Mouse (Mus musculus) gastrocnemius, postnatal 4 days (tissue): ENCODE results near the gene Hdc. TPM values are rescaled to one million over a fixed set of nuclear protein-coding genes. Genes with fewer than 3 reads are reported as not detected.
A peak's percentile ranks its signal among the peaks of the same experiment; 100 is the strongest.

Source experiments
- DNase-seq, 2 experiments: peaks; one replicate each; pipeline ENCODE4 v3.0.0; 2021 to 2022; ENCODE audit warnings: low spot score in 2 of 2, mixed read lengths in 2 of 2
- total RNA-seq, 2 experiments: library from RNA; stranded (reverse); gene quantifications; 2 replicates each; pipeline ENCODE4 v1.2.3; 2021

Gene Hdc
- total RNA-seq, 2 experiments from 2014 or later: 2.9 to 3.5 TPM

DNA sequence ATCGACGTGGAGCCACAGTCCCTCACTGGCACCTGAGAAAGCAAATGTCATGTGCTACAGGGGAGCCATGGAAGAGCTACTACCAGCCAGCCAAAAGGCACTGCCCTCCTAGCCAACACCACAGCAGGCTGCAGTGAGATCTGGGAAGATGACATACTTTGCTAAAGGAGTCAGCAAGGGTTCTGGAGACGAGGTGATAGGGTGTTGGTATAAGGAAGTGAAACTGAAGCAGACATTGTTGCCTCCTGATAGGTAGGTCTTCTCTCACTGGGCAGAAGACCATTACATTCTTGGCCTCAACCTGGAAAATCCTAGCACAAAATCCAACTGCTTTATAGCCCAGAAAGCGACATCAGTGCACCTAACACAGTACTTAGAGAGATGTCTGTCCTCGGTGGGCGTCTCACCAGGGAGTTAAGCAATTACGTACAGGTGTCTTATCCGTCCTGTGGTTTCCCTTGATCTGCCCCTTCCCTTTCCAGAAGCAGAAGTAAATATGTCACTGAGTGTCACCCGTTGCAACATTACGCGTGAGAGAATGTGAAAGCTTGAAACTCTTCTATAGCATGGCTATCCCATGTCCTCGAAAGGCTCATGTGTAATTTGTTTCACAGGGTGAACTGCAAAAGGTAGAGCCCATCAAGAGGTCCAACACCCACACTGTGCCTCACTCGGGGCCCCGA, 17.0 kb downstream of the Hdc start:
- no peak for DNase-seq

DNA sequence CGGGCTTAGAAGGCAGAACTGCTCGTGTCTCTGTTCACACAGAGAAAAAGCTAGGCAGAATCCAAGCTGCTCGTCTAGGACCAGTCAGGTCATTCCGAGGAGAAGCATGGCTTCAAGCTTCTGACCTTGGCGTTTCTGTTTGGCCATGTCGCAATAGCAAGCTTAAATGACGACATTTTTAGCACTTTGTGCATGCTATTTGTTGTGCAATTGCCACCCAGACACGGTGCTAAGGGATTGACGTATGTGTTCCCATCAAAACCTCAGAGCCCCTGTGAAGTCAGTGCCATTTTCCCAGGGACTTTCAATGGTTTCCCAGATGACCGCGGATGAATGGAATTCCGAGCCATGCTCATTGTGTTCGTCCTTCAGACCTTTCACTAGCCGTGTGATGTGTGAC, 18.6 kb downstream of the Hdc start:
- no peak for DNase-seq

DNA sequence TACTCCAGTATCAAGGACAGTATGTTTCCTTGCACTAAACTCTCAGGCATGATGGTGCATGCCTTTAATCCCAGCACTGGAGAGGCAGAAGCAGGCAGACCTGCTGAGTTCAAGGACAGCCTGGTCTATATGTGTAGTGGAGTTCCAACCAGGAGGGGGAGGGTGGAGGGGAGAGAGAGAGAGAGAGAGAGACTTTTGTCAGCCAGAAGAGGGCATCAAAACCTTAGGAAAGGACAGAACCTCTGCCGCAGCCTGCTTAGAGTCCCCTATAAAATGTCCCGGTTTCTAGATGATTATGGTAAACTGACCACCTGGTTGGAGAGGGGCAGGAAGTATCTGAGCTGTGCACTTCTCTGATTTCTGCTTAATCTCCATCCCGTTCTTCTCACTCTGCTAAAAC, 20.1 kb downstream of the Hdc start:
- DNase-seq: no peak

DNA sequence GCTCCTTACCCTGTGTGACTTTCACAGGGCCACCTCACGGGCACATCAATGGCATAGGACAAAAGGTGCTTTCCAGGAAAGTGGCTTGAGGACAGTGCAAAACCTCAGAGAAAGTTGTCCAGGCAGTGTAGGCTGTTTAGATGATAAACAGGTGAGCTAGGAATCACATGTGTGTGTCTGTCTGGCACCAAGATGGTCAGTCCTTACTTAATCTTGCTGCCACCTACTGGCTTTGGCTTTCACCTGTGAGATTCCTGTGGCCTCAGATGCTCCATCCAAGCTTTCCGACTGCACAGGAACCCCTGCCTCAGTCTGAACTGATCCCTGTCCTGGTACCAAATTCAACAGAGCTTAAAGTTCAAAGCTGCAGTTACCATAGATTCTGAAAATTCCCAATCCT, 20.7 kb downstream of the Hdc start:
- DNase-seq: no peak

DNA sequence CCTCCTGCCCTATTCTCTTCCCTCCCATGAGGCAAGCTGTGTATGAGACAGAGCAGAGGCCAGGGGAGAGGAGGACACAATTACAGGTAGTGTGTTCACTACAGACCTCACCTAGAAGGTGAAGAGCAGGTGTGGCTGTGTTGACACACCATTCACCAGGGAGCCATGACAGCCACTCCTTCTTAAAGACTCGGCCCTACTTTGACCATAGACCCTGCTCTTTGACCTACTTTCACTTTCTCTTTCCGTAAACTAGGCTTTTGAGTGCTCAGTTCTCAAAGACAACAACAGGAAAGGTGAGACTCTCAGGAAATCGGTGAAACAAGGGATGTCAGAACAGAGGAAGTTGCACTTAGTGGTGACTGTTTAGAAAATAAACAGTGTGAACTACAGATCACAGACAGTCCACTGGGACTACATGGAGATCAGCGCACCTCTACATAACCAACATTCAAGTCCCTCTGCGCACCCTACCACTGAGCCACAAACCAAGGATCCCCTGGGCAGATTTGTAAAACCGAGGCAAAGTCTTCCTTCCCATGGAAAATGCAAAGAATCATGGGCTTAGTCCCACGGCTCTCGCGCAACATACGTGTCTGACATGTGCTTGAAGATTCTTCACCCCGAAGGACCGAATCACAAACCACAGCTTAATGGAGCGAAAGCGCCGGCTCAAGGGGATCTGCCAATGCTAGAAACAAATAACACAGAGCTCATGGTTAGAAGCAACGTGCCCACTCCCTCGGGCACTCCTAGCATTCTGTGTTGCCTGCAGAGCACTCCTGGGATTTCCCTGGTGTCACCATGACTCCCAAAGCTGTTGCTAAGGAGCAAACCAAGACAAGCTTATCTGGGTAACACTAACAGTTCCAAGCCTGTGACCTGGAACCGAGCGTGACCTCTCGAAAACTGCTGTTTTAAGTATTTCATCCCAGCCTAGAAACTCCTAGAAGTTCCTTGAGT, 21.5 kb downstream of the Hdc start:
- no peak for DNase-seq

DNA sequence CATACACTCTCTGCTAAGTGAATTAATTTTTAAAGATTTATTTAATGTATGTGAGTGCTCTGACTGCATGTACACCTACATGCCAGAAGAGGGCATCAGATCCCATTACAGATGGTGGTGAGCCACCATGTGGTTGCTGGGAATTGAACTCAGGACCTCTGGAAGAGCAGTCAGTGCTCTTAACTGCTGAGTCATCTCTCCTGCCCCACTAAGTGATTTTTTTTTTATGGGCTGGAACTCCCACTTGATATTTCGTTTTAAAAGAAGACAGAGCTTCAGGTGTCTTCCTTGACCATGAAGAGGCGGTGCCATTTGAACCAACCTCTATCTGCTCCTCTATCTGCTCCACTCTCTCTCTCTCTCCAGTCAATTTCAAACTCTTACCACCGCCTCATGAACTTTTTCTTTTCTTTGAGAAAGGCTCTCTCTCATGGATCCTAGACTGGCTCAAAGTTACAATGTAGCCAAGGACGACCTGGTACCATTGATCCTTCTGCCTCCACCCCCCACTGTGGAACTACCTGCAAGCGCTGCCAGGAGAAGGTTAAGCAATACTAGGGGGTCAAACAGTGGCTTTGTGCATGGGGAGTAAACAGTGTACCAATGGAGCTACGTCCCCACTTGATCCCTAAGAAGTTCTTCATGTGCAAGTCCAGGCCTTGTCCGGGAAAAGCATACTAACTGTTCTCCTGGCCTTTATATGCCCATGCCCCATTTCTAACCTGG, 22.6 kb downstream of the Hdc start:
- DNase-seq: no peak

DNA sequence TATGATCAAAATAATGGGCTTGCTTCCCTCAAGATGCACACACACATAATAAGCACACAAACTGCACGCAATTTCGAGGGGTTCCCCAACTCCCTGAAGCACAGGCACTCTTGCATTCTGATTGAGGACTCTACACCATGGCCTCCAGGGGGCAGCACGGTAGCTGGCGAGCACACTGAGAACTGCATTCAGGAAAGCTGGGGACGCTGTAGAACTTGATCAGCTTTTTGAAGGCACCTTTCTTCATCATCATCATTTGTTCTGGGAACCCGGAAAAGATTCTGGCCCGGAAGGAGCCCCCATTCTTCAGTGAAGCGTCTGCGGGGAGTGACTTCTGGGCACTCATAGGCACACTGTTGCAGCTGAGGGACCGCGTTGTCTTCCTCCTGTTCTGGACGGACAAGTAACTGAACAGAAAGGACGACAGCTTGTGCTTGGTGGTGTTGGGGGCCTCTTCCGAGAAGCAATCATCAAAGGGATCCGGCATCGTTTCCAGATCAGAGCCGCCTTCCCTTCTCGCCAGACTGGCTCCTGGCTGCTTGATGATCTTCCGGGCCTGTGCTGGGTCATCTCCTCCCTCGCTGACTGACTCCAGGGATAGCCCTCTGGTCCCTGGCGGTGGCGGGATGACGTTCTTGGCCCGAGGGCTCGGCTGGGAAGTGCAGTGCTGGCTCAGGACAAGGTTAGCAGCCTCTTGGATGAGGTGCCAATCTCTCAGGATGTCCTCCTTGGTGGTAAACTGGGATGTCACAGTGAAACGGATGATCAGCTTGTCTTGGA, 25.1 kb downstream of the Hdc start:
- peak; percentile 51 to 72 for DNase-seq

DNA sequence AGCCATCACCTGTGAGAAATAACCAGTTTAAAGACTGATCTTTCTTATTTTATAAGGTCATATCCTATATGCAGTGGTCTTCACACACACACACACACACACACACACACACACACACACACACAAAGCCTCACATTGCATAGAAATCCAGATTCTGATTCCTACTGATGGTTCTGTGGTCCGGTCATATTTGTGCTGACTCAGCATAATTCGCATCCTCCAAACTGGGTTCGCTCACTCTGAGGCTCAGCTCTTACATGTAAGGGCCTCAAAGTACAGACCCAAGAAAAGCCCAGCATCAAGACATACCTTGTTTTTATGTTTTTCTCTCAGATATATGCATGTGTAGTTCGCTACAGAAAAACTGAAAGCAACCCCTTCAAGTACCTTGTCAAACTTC, 27.8 kb downstream of the Hdc start:
- DNase-seq: no peak

DNA sequence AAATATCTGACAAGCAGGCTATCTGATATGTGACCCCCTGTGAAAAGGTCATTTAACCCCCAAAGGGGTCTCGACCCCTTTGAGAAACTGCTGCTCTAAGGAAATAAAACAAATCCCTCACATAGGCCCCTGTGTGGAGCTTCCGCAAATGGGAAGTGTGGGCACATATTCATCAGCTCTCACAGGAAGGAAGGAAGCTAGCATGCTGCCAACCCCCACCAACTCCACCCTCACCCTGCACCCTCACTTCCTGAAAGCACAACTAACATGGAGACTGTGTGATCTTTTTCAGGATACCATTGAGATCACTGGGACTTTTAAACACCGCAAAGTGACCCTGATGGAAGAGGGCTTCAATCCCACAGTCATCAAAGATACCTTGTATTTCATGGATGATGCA, 31.6 kb downstream of the Hdc start:
- no peak for DNase-seq

DNA sequence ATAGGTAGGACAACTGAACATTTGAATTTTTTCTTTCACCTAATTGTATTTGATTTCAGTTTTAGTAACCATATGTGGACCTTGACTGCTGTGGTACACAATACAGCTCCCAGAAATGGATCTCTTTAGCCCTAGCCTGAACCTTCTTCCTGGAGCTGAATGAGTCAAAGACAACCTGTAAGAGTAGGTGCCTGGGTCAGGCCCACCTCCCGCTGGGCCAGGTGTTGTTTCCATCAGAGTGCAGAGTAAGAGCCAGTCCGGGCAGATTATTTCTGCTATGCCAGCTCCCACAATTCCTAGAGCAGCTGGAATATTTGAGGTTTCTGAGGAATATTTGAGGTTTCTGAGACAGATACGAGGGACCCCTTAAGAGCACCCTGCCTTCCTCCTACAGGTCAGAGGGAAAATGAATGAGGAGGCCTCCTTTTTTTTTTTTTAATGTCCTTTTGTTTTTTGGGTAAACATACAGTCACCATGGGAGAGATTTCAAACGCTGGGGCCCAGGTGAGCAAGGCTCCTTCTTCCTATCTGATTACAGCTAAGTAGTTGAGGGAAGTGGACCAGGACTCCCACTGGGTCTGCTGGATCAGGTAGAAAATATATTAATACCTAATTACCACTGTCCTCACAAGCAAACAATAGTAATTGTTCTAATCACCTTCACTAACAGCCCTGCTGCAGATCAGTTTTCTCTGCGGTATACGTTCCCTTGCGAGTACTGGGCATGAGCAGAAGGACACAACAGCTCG, 34.3 kb downstream of the Hdc start:
- no peak for DNase-seq

DNA sequence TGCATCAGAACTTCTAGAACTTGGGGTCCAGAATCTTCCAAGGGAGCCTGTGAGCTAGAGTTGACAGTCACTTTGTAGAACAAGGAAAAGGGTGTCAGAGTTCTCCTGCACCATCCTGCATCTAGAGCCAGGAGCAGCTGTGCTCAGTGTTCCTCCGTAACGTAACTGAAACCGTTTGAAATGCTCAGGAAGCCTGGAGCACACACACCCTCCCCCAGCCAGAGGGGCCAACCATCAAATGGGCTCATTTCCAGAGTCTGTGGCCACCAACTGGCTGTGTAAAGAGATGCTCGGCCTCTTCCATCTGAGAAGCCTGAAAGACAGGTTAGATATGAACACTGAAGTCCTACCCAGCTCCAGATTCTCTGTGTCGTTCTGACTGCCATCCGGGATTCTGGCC, 35.1 kb downstream of the Hdc start:
- DNase-seq: no peak

DNA sequence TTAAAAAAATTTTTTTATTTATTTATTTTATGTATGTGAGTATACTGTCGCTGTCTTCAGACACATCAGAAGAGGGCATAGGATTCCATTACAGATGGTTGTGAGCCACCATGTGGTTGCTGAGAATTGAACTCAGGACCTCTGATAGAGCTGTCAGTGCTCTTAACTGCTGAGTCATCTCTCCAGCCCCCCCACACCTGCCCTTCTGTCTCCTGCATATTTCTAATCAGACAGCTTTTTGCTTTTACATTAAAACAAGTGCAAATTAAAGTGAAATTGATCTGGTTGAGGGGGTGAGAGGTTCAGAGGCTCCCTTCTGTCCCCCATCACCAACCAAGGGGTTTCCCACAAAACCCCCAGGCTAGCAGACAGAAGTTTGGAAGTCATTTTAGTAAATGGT, 39.8 kb downstream of the Hdc start:
- no peak for DNase-seq

DNA sequence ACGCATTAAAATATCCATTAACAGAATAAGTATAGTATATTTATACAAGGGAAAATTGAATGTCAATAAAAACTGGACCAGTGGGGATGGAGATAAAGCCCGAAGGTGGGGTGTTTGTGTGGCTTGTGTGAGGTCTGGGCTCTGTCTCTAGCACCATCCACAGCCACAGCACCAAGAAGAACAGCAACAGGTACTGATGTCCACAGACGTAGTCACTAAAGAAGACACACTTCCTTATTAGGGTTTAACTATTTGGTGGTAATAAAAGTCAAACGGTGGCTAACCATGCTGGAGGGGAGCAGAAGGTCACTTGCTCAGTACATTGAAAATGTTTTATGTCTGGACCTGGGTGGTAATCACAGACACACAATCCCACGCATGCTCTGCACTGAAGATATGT, 41.7 kb downstream of the Hdc start:
- no peak for DNase-seq

DNA sequence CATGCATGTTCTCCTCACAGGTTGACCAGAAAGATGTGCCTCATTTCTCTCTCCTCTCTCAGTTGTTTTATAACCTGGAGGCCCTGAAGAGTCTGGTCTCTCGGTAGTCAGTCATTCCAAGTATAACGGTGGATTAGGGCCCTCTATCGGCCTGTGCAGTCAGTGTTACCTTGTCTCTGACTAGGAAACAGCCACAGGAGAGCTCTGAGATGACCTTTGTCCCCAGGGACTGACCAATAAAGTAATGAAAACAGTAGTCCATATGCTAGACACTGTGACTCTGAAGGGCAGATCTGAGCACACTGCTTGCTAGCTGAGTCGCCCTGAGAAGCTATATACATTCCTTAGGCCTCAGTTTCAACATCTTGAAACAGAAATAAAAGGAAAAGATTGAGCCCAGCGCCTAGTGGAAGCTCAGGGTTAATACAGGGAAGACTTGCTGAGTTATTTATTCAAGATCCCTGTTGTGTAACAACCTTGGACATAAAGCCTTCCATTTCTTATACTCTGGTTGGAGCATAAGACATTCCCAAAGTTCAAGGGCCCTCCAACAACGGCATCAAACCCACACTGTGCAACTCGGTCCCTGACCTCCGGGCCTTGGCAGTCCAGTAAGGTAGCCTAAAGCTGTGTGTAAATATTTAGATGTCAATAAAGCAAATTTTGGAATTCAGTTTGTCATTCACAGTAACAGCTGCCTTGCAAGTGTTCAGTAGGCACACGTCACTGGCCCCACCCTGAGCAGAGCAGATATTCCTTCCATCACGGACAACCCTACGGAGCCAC, 43.5 kb downstream of the Hdc start:
- no peak for DNase-seq

DNA sequence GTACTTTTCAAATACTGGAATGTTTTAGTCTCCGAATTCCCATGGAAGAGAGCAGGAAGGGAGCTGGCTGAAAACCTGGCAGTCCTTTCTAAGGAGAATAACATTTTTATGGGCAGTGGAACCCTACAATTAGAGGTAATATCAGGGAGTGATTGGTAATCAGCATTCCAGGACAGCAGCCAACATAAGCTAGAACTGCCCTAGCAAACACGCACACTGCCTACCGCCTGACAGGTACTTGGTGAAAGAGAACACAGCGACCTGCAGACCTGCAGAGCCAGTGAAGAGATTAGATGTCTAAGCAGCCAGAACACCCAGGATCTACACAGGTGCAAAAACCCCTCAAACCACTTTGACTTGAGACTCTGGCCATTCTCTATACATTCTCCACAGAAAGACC, 46.4 kb downstream of the Hdc start:
- no peak for DNase-seq

DNA sequence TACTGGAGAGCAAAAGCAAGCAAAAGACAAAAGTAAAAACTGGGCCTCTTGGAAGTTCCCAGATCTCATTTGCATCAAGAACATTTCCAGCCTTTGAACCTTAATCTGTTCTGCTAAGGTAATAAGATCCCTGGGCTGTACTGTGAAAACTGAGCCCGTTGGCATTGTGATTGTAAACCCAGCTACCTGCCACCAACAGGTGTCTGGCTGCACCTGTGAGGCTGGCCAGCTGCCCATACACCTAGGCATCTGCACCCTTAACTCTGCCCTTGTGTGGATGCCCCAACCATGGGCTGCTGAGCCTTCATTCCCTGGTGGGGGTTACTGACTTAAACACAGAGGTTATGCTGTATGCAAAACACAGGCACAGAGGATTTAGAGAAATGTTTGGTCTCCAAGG, 46.9 kb downstream of the Hdc start:
- DNase-seq: no peak

DNA sequence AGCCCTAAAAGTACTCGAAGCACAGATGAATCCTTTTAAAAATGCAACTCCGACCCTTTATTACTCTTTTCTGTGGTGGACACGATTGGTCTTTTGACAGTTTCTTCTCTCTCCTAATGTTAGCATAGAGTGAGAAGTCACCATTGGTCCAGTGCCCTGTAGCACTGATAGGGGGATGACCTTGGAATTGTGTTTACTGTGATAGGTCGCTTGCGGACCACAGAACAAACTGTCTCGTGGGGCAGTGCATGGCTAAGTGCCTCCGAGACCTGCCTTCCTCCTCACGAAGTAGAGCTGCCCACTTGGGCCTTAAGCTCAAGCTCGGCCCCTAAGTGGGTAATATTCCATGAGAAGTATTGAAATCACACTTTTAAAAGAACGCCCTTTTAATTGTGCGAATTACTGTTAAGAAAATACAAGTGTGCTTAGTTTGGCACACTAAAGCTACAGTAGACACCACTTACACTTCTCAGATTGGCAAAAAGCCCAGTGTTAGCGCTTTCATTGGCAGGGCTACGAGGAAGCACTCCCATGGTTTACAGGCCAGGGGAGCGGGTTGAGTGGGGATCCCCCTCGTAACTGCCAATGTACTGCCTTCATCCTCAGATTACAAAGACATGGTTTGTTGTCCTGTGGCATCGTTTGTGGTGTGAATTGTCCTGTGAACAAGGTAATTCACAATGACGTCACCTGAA, 55.5 kb downstream of the Hdc start:
- DNase-seq: no peak

DNA sequence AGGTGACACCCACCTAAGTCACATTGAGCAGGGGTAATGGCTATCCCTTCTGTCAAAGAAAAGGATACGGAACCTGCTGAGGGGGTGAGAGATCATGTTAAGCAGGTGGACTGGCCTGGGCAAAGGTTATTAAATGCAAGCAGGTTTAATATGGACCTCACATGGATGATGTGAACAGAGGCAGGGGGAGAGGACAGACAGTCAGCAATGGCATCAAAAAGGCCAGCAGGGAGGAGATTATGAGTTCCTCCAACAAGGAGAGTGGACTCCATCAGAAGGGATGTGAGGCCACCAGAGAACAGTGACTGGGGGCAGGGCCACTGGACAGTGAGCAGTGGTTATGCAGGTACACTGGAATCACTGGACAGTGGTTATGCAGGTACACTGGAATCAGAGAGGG, 59.0 kb downstream of the Hdc start:
- DNase-seq: no peak

DNA sequence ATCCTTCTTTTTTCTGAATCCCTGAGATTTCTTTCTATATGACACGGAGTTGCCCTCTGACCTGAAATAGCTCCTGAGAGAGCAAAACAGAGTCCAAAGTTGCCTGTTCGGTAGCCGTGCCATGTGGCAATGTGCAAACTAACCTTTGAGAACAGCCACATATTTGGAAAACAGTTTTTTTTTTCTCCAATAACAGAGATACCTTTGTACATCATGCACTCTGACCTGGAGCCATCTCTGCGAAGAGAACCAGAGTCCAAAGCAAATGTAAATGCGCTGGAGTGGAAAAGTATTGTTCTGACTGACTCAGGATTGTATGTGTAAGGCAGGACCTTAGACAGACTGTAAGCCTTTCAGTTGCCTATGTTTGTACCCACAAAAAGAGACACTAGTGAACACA, 63.6 kb downstream of the Hdc start:
- no peak for DNase-seq
